Mouse (Mus musculus): ENCODE measurements around the gene Gm973. TPM values are rescaled to one million over a fixed set of nuclear protein-coding genes. Genes with fewer than 3 reads are reported as not detected.

Gm973 gene
- total and polyA plus RNA-seq, 3 experiments: 0.23 TPM; not detected in 2

DNA sequence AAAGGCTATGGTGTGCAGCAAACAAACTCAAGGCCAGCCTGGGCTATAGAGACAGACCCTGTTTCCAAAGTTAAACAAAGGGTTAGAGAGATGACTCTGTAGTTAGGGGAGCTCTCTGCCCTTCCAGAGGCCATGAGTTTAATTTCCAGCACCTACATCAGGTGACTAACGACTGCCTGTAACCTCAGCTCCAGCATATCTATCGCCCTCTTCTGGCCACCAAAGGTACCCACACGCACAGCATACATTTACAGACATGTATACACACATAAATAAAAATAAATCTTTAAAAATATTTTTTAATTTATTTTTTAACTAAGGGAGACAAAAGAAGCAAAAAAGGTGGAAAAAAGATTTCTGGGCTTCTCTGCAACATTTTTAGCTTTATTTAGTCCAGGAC lies 94.9 kb downstream of the Gm973 start:
- Histone ChIP-seq H3K27me3 (ENCODE audit: control insufficient read depth in 1 of 2, insufficient read depth in 2 of 2, low read length in 2 of 2) (no peaks in the 10 kb centered on the region), H3K9me3 (replicated peaks; ENCODE audit: insufficient read depth, low read length) (no peaks in the 10 kb centered on the region), H3K4me3 (ENCODE audit: control insufficient read depth in 1 of 2, insufficient read depth in 1 of 2, low read depth in 2 of 2, low read length in 2 of 2) (no peak overlapping the region), H3K36me3 (ENCODE audit: control insufficient read depth in 1 of 2, insufficient read depth in 2 of 2, low read length in 2 of 2) (no peaks in the 10 kb centered on the region), H3K4me1 (ENCODE audit: control insufficient read depth in 1 of 2, insufficient read depth in 2 of 2, low read length in 2 of 2) (0 out of 4 replicates have a peak, but pooled peaks cover 0 to 2% of the 10 kb centered on the region in 2 experiments), H3K79me2 (ENCODE audit: control insufficient read depth, insufficient read depth, low read length, poor library complexity) (no peaks in the 10 kb centered on the region), H3K9ac (ENCODE audit: control insufficient read depth, low read depth, low read length, poor library complexity, severe bottlenecking) (no peak overlapping the region), H3K27ac (ENCODE audit: control insufficient read depth, low read depth, low read length) (no peak overlapping the region)
- TF ChIP-seq CTCF (IDR thresholded peaks at IDR 0.05 in 2 of 3, conservative IDR thresholded peaks at IDR 0.05 in 1 of 3; ENCODE audit: control insufficient read depth in 1 of 3, insufficient read depth in 1 of 3, low read depth in 2 of 3, low read length in 3 of 3, poor library complexity in 1 of 3, severe bottlenecking in 1 of 3) (peak in 2 of 3 experiments; percentile 30 to 31; a peak in 4 of 6 replicates), ELF1 (IDR thresholded peaks at IDR 0.05; ENCODE audit: low read depth, low read length) (no peak)
- DNase-seq (ENCODE audit: low read depth, low spot score): peak; percentile 23

DNA sequence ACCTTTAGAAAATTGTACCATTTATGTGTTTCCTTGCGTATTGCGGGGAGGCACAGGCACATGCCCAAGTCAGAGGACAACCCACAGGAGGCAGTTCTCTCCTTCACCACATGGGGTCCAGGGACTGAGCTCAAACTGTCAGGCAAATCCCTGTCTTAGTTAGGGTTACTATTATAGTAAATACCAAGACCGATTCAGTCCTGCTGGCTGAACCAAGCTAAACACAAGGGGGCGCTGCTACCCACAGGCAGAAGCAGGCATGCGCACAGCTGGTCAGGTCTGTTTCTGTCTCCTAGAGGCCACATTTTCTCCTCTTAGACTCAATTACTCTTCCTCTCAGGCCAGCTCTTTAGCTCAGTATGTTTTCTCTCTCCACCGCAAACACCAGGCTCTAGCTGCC lies 97.7 kb downstream of the Gm973 start:
- no peak overlapping the region for H3K4me3 ChIP-seq (ENCODE audit: control insufficient read depth in 1 of 2, insufficient read depth in 1 of 2, low read depth in 2 of 2, low read length in 2 of 2)
- H3K79me2 ChIP-seq (ENCODE audit: control insufficient read depth, insufficient read depth, low read length, poor library complexity): no peaks in the 10 kb centered on the region
- no peak overlapping the region for H3K27ac ChIP-seq (ENCODE audit: control insufficient read depth, low read depth, low read length)
- no peaks in the 10 kb centered on the region for H3K36me3 ChIP-seq (ENCODE audit: control insufficient read depth in 1 of 2, insufficient read depth in 2 of 2, low read length in 2 of 2)
- 0 out of 4 replicates have a peak, but pooled peaks cover 0 to 2% of the 10 kb centered on the region in 2 experiments for H3K4me1 ChIP-seq (ENCODE audit: control insufficient read depth in 1 of 2, insufficient read depth in 2 of 2, low read length in 2 of 2)
- TF ChIP-seq NRF1 (IDR thresholded peaks at IDR 0.05; ENCODE audit: insufficient read depth, low read depth, low read length, poor library complexity, severe bottlenecking): peak; percentile 75
- peak; percentile 87 to 97 (median 89) for TF ChIP-seq CTCF (IDR thresholded peaks at IDR 0.05 in 2 of 3, conservative IDR thresholded peaks at IDR 0.05 in 1 of 3; ENCODE audit: control insufficient read depth in 1 of 3, insufficient read depth in 1 of 3, low read depth in 2 of 3, low read length in 3 of 3, poor library complexity in 1 of 3, severe bottlenecking in 1 of 3)
- TF ChIP-seq USF2 (IDR thresholded peaks at IDR 0.05; ENCODE audit: borderline replicate concordance in 1 of 2, insufficient read depth in 1 of 2, low read depth in 1 of 2, low read length in 2 of 2): no peak
- TF ChIP-seq JUND (IDR thresholded peaks at IDR 0.05; ENCODE audit: low read depth, low read length): no peak
- no peak for TF ChIP-seq MAX (IDR thresholded peaks at IDR 0.05; ENCODE audit: low read length)
- TF ChIP-seq MAFK (IDR thresholded peaks at IDR 0.05; ENCODE audit: borderline replicate concordance, low read depth, low read length): no peak
- peak; percentile 31; the same call in 1 of the 2 replicates for TF ChIP-seq ZC3H11A (IDR thresholded peaks at IDR 0.05; ENCODE audit: low read depth, low read length)
- TF ChIP-seq UBTF (IDR thresholded peaks at IDR 0.05; ENCODE audit: borderline replicate concordance, insufficient read depth, low read depth, low read length): no peak
- TF ChIP-seq NELFE (IDR thresholded peaks at IDR 0.05; ENCODE audit: low read depth, low read length): no peak
- TF ChIP-seq RAD21 (IDR thresholded peaks at IDR 0.05; ENCODE audit: low read depth, low read length): peak; percentile 58
- no peak for TF ChIP-seq POLR2AphosphoS5 (IDR thresholded peaks at IDR 0.05; ENCODE audit: borderline replicate concordance, low read depth, low read length)
- TF ChIP-seq TBP (IDR thresholded peaks at IDR 0.05; ENCODE audit: low read depth, low read length): no peak
- TF ChIP-seq USF1 (IDR thresholded peaks at IDR 0.05; ENCODE audit: low read depth, low read length): no peak
- no peak for TF ChIP-seq RCOR1 (IDR thresholded peaks at IDR 0.05; ENCODE audit: low read depth, low read length)
- no peak for TF ChIP-seq E2F4 (IDR thresholded peaks at IDR 0.05; ENCODE audit: borderline replicate concordance, low read depth, low read length)
- TF ChIP-seq ZKSCAN1 (IDR thresholded peaks at IDR 0.05; ENCODE audit: low read depth, low read length): no peak
- TF ChIP-seq ZMIZ1 (IDR thresholded peaks at IDR 0.05; ENCODE audit: low read depth, low read length): no peak
- TF ChIP-seq SMC3 (IDR thresholded peaks at IDR 0.05; ENCODE audit: low read depth, low read length): peak; percentile 69
- no peak for TF ChIP-seq MXI1 (IDR thresholded peaks at IDR 0.05; ENCODE audit: low read depth, low read length)
- no peak for TF ChIP-seq HCFC1 (IDR thresholded peaks at IDR 0.05; ENCODE audit: low read depth, low read length)
- no peak for TF ChIP-seq GABPA (IDR thresholded peaks at IDR 0.05; ENCODE audit: low read depth, low read length)
- no peak for TF ChIP-seq MYB (IDR thresholded peaks at IDR 0.05; ENCODE audit: low read depth, low read length)
- H3K9ac ChIP-seq (ENCODE audit: control insufficient read depth, low read depth, low read length, poor library complexity, severe bottlenecking): no peak overlapping the region; the same call in 1 of the 2 replicates
- DNase-seq (ENCODE audit: low read depth, low spot score): peak; percentile 84
- no peaks in the 10 kb centered on the region for H3K9me3 ChIP-seq (replicated peaks; ENCODE audit: insufficient read depth, low read length)
- H3K27me3 ChIP-seq (ENCODE audit: control insufficient read depth in 1 of 2, insufficient read depth in 2 of 2, low read length in 2 of 2): no peaks in the 10 kb centered on the region

Measured in MEL (cell line).